Mouse (Mus musculus): ENCODE results near the gene Mettl5.

DNA sequence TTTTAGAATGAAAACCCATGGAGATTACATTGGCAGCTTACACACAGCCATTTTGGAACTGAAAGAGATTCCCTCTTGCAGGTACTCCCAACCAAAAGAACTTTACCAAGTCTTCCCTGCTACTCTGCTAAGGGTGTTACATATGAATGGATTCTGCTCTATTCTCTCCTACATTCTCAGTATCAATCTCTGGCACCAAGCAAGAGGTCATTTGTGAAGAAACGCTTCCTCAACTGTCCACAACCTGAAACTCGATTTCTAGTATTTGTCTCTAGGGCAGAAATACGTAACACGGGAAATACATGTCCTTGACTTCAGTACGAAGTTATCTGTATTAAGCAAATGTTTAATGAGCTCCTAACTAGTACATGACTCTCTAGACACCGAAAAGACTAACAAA, 834 bp downstream of the Mettl5 start:
- TF ChIP-seq CTCF (IDR thresholded peaks at IDR 0.05; ENCODE audit: control insufficient read depth, insufficient read depth, insufficient replicate concordance, low read depth, low read length) (no peak), POLR2A (IDR thresholded peaks at IDR 0.05; ENCODE audit: control insufficient read depth, low read depth, low read length) (no peak)

Data from testis, adult 2 months (tissue).